ENCODE assay signal across 20 mouse cellular contexts in genomic region chr19:20426443-20427161, GRCm38 (mm10). TPM values are rescaled to one million over a fixed set of nuclear protein-coding genes. Genes with fewer than 3 reads are reported as not detected.
A peak's percentile ranks its signal among the peaks of the same experiment; 100 is the strongest.
DNase-seq lines count a peak whose midpoint lies in the region; ATAC-seq and TF ChIP-seq lines count a peak whose summit lies in the region.
"Had no signal": no experiment of that assay in that cellular context is flagged by ENCODE, and none has a peak within 500 bp of the region (broad histone marks: within the 10 kb centered on the region; RNA-seq: fewer than 3 reads in every experiment).

No protein-coding gene starts in this region.

- no peak overlapping the region for H3K27ac ChIP-seq in kidney, embryonic 15.5 days
- H3K27ac ChIP-seq in stomach, embryonic 15.5 days = no peak overlapping the region
- no peak overlapping the region for H3K27ac ChIP-seq in stomach, postnatal 0 days (replicated peaks)
- H3K27ac ChIP-seq: embryonic facial prominence, embryonic 13.5 days; forebrain, embryonic 13.5 days; heart, embryonic 13.5 days; hindbrain, embryonic 15.5 days had no signal

- H3K9ac ChIP-seq in kidney, embryonic 15.5 days = no peak overlapping the region
- no peak overlapping the region for H3K9ac ChIP-seq in stomach, embryonic 15.5 days
- H3K9ac ChIP-seq in stomach, postnatal 0 days (ENCODE audit: low read length) = no peak overlapping the region
- H3K9ac ChIP-seq: embryonic facial prominence, embryonic 13.5 days; forebrain, embryonic 13.5 days; forebrain, postnatal 0 days; heart, embryonic 13.5 days; hindbrain, embryonic 15.5 days had no signal

- intact Hi-C loops in left cerebral cortex, postnatal 25 days (cut with DNase I) = no loop called here

- H3K4me3 ChIP-seq in kidney, embryonic 15.5 days (replicated peaks) = no peak overlapping the region
- H3K4me3 ChIP-seq in stomach, embryonic 15.5 days (replicated peaks) = no peak overlapping the region
- no peak overlapping the region for H3K4me3 ChIP-seq in stomach, postnatal 0 days (ENCODE audit: low read depth, low read length)
- H3K4me3 ChIP-seq: embryonic facial prominence, embryonic 13.5 days; forebrain, embryonic 13.5 days; heart, embryonic 13.5 days; hindbrain, embryonic 15.5 days had no signal

- H3K27me3 ChIP-seq in kidney, embryonic 15.5 days = no peaks in the 10 kb centered on the region
- H3K27me3 ChIP-seq in stomach, embryonic 15.5 days (replicated peaks) = no peaks in the 10 kb centered on the region
- H3K27me3 ChIP-seq in stomach, postnatal 0 days (ENCODE audit: control insufficient read depth, insufficient read depth, low read length) = no peaks in the 10 kb centered on the region
- H3K27me3 ChIP-seq: CH12.LX; embryonic facial prominence, embryonic 13.5 days; forebrain, embryonic 13.5 days; heart, embryonic 13.5 days; hindbrain, embryonic 15.5 days had no signal

- peak; percentile 71; the same call in 1 of the 2 replicates for ATAC-seq in kidney, embryonic 15.5 days (replicated peaks; ENCODE audit: low FRiP score)
- ATAC-seq in stomach, embryonic 15.5 days (ENCODE audit: insufficient read depth, low FRiP score, low read depth) = peak; percentile 53; the same call in 1 of the 2 replicates
- no peak; the same call in 1 of the 2 replicates for ATAC-seq in stomach, postnatal 0 days (ENCODE audit: low FRiP score, low TSS enrichment)
- ATAC-seq: forebrain, embryonic 13.5 days; forebrain, postnatal 0 days had no signal

- no peak for TF ChIP-seq EP300 in stomach, postnatal 0 days (optimal IDR thresholded peaks at IDR 0.05)

- no peak overlapping the region for H3K4me2 ChIP-seq in kidney, embryonic 15.5 days
- no peak overlapping the region for H3K4me2 ChIP-seq in stomach, embryonic 15.5 days
- no peak overlapping the region for H3K4me2 ChIP-seq in stomach, postnatal 0 days (replicated peaks; ENCODE audit: low read depth)
- H3K4me2 ChIP-seq: embryonic facial prominence, embryonic 13.5 days; forebrain, embryonic 13.5 days; heart, embryonic 13.5 days; hindbrain, embryonic 15.5 days had no signal

- 61% methylated on average over 12 of the region's 12 CpGs for WGBS in kidney, embryonic 15.5 days
- 58% methylated on average over 12 of the region's 12 CpGs for WGBS in stomach, embryonic 15.5 days
- 55% methylated on average over 12 of the region's 12 CpGs for WGBS in stomach, postnatal 0 days

- no peaks in the 10 kb centered on the region for H3K36me3 ChIP-seq in kidney, embryonic 15.5 days
- H3K36me3 ChIP-seq in stomach, embryonic 15.5 days = no peaks in the 10 kb centered on the region
- H3K36me3 ChIP-seq in stomach, postnatal 0 days (ENCODE audit: control insufficient read depth, insufficient read depth, low read length) = no peaks in the 10 kb centered on the region
- H3K36me3 ChIP-seq: embryonic facial prominence, embryonic 13.5 days; heart, embryonic 13.5 days; hindbrain, embryonic 15.5 days had no signal

- no peaks in the 10 kb centered on the region for H3K4me1 ChIP-seq in kidney, embryonic 15.5 days
- H3K4me1 ChIP-seq in stomach, embryonic 15.5 days = no peaks in the 10 kb centered on the region
- H3K4me1 ChIP-seq in stomach, postnatal 0 days (replicated peaks; ENCODE audit: control insufficient read depth, insufficient read depth) = no peaks in the 10 kb centered on the region
- H3K4me1 ChIP-seq: embryonic facial prominence, embryonic 13.5 days; forebrain, embryonic 13.5 days; heart, embryonic 13.5 days; hindbrain, embryonic 15.5 days had no signal

- TF ChIP-seq CTCF in stomach, postnatal 0 days (IDR thresholded peaks at IDR 0.05; ENCODE audit: low read depth) = no peak

- no peak for DNase-seq in kidney, adult 9 months
- no peak for DNase-seq in stomach, postnatal 0 days (ENCODE audit: low spot score)
- peak; percentile 54 for DNase-seq in ZHBTc4 (ENCODE audit: low read depth, low spot score)
- DNase-seq in left cerebral cortex, postnatal 25 days (ENCODE audit: low spot score in 2 of 2) = no peak
- DNase-seq: adrenal gland, adult 8-10 months; adrenal gland, postnatal 36 days; cerebellum, adult 2 months; cerebellum, postnatal 10 days; embryo, embryonic 11 days; forebrain, postnatal 0 days; gastrocnemius, postnatal 14 days; heart, postnatal 36 days had no signal

- H3K9me3 ChIP-seq in kidney, embryonic 15.5 days (replicated peaks) = no peaks in the 10 kb centered on the region
- no peaks in the 10 kb centered on the region for H3K9me3 ChIP-seq in stomach, embryonic 15.5 days
- no peaks in the 10 kb centered on the region for H3K9me3 ChIP-seq in stomach, postnatal 0 days (ENCODE audit: control insufficient read depth, low read length)
- H3K9me3 ChIP-seq: embryonic facial prominence, embryonic 13.5 days; forebrain, embryonic 13.5 days; heart, embryonic 13.5 days; hindbrain, embryonic 15.5 days had no signal

RNA-seq across cellular contexts. Expression of gene Anxa1, which starts 35.9 kb away (rescaled TPM):
- polyA plus RNA-seq in kidney, embryonic 15.5 days (2015; fragmentation: Nextera tagmentation; extraction: Ambion mirVana) = 39.5 and 42.4 TPM in 2 replicates
- 398 and 654 TPM in 2 replicates for polyA plus RNA-seq in stomach, embryonic 15.5 days (2015; fragmentation: Nextera tagmentation; extraction: Ambion mirVana)
- polyA plus RNA-seq in stomach, postnatal 0 days (2015; fragmentation: Nextera tagmentation; extraction: Ambion mirVana) = 666 and 760 TPM in 2 replicates
- total RNA-seq in left cerebral cortex, postnatal 25 days (2021) = 1 to 10 TPM; 1.8 to 3.0 TPM
- total RNA-seq: MEL had no signal
